Mouse (Mus musculus): ENCODE results near the gene E130208F15Rik. TPM values are rescaled to one million over a fixed set of nuclear protein-coding genes. Genes with fewer than 3 reads are reported as not detected.

The E130208F15Rik gene
- total RNA-seq, 2 experiments from 2014 or later: 0.35 to 0.56 TPM

DNA sequence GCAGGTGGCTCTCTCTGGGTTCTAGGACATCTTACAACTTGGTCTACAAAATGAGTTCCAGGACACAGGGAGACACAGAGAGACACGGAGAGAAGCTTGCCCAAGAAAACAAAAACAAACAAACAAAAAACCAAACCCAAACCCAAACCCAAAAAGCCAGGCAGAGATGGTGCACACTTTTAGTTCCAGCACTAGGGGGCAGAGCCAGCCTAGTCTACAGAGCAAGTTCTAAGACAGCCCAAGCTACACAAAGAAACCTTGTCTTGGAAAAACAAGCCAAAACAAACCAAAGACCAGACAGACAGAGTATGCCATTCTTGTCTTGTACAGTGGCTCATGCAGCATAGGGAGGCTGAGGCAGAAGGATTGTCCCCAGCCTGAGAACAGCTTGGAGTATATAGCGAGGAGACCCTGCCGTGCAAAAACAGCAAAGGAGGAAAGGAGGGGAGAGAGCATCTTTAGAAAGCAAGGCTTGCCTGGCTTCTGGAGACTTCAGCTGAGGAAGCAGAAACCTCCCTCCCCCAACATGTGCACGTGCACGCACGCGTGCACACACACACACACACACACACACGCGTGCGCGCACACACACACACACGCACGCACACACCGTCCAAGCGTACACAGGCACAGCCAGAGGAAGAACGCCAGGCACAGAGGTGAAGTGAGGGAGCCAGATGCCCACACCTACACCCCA is 15.3 kb upstream of the E130208F15Rik start:
- no peak for DNase-seq (ENCODE audit: low spot score in 2 of 2)

- peak; percentile 90 to 96 for DNase-seq (ENCODE audit: low spot score in 2 of 2)
These were observed 13.2 kb upstream of the E130208F15Rik start, which contains the start of gene Alkbh6 for GRCm38 (mm10) chr7:30308076-30309005. Gene Alkbh6 (plus strand): TSS chr7:30308717.

DNA sequence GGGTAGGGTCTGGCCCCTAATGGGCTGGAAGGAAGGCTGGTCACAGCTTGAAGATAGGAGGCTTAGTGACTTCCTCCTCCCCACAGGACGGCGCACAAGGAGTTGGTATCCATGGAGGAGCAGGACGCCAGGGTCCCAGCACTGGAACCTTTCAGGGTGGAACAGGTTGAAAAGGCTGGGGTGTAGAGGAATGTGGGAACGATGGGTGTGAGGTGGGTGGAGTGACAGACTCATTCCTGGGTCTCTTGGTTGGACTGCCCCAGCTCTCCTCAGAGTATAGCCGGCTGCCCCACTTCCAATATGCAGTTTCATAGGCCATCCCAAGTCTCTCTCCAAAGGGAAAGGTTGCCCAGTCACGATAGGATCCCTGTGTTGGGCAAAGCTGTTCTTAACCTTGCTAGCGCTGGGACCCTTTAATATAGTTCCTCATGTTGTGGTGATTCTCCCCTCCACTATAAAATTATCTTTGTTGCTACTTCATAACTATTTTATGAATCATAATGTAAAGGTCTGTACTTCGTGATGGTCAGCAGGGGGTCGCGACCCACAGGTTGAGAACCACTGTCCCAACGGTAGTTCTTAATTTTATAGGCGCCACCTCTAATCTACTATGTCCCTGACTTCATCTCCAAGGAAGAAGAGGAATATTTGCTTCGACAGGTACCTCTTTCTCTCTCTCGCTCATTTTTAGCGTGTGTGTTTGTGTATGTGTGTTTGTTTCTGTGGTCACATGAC is 12.0 kb upstream of the E130208F15Rik start:
- DNase-seq (ENCODE audit: low spot score in 2 of 2): no peak

DNA sequence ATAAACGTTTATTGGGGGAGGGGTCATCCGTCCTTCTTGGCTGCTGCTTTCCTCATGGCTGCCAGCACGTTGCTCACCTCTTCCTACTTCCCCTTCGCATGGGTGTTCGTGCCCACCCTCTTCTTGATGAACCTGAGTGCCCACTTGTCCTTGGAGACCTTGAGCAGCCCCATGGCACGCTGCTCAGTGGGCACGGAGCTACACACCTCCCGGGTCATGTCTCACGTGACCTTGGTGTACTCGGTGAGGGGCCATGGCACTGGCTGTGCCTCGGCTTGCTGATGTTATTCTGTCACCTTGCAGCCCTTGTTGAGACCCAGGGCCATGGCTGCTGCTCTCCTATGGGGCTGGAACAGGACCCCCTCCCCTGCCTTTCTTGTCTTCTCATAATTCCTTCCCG is 11.4 kb upstream of the E130208F15Rik start:
- DNase-seq (ENCODE audit: low spot score in 2 of 2): no peak

- DNase-seq (ENCODE audit: low spot score in 2 of 2): no peak
These were observed 7.7 kb upstream of the E130208F15Rik start for GRCm38 (mm10) chr7:30313666-30314320.

DNA sequence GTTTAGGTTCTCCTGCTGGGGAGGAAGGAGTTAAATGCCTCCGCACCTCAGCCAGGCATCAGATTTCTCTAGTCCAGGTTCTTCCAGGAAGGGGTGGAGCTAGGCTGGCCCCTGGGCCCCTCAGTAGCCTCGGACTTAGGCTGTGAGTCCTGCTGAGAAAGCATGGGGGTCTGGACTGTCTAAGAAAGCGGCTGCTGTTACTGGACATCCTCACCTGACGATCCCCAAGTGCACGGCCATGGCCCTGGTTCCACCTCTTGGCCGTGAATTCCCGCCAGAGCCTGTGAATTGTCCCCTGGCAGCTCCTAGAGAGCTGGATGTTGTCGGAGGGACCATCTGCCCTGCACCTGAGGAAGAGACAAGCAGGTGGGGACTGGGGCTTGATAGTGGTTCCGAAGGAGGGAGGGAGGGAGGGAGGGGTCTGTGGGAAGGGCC is 6.8 kb upstream of the E130208F15Rik start, which contains the start of gene Syne4:
Syne4 (plus strand) TSS at position 87 of the 435 bp plus-strand sequence.
- no peak for DNase-seq (ENCODE audit: low spot score in 2 of 2)

- DNase-seq (ENCODE audit: low spot score in 2 of 2): no peak
These were observed 5.7 kb upstream of the E130208F15Rik start for GRCm38 (mm10) chr7:30315559-30316529.

GRCm38 (mm10) chr7:30318142-30318541 is 3.4 kb upstream of the E130208F15Rik start:
- DNase-seq (ENCODE audit: low spot score in 2 of 2): no peak

DNA sequence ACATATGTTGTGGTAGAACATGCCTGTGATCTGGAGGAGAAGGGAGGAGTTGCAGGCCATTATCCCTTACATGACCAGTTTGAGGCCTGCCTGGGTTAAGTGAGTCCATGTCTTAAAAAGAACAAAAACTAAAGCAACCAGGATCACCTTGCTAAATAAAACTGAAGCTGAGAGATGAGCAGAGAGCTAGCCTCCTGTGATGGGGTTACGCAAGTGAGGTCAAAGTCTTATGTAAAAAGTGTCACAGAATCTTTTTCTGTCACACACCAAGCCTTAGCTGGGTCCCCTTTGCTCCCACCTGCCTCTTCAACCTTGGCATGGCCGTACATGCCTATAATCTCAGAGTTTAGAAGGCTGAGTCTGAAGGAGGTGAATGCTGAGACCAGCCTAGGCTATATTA is 594 bp upstream of the E130208F15Rik start:
- no peak for DNase-seq (ENCODE audit: low spot score in 2 of 2)

GRCm38 (mm10) chr7:30322285-30322667 is 736 bp downstream of the E130208F15Rik start:
- peak; percentile 97 to 98 for DNase-seq (ENCODE audit: low spot score in 2 of 2)

DNA sequence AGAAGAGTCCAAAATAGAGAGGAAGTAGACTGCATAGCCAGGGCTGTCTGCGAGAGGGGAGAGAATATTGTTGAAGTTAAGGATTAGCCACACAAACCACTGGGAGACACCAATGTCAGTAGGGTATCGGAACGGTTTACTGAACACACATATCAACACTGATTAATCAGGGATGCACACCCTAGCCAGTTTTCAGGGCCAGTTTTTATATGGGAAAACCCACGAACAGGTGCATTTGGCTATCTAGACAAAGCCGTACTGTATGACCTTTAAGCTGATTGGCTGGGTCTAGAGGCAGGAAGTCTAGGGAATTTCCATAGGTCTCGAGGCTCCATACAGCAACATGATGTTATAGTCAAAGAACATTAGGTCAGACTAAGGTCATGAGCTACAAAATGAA is 1.3 kb downstream of the E130208F15Rik start:
- DNase-seq (ENCODE audit: low spot score in 2 of 2): no peak

- DNase-seq (ENCODE audit: low spot score in 2 of 2): no peak
These were observed 2.3 kb downstream of the E130208F15Rik start, which contains the start of gene Sdhaf1 for GRCm38 (mm10) chr7:30323795-30324194. Gene Sdhaf1 (minus strand): TSS chr7:30323895.

DNA sequence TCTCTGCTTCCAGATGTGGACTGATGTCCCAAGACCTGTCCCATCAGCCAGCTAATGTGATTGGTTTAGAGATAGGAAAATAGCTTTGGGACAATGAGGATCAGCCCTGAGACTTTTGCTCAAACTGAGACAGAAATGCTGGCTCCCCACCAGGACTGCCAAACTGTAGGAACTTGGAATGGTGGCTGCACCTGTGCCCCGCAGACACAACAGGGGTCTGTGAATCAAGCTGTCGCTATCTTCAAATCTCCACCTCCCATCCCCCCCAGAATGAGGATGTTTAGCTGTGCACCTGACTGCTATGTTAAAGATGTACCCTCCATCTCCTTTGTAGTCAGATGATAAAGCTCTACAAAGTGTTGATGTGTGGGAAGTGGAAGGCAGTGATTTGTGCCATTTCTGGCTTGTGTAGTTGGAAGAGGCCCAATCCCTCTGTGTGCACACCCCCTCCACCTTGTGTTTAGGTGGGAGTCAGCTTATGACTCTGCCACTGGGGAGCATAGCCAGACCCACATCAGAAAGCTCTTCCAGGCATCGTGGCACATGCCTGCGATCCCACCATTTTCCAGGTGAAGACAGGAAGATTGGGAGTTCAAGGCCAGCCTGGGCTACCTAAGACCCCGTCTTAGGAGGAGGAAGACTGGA is 2.9 kb downstream of the E130208F15Rik start:
- DNase-seq (ENCODE audit: low spot score in 2 of 2): peak; percentile 67

GRCm38 (mm10) chr7:30325364-30325763 is 3.8 kb downstream of the E130208F15Rik start:
- no peak for DNase-seq (ENCODE audit: low spot score in 2 of 2)

GRCm38 (mm10) chr7:30326427-30326826 is 4.9 kb downstream of the E130208F15Rik start:
- no peak for DNase-seq (ENCODE audit: low spot score in 2 of 2)

DNA sequence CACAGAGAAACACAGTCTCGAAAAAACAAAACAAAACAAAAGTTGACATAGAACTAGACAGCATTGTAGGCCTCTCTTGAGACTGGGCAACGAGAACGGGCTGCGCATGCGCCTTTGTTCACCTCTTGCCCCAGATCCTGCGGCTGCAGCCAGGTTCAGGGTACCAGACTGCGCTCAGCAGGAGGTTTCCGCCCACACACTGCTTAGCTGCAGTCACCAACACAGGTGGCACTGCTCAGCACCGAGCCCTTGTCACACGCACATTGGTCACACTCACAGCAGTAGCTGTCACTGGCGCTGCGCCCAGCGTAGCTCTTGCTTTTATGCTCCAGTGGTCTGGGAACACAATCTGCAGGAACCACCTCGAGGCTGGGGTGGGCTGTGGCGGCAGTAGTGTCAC is 5.6 kb downstream of the E130208F15Rik start:
- DNase-seq (ENCODE audit: low spot score in 2 of 2): no peak

GRCm38 (mm10) chr7:30328379-30328778 is 6.8 kb downstream of the E130208F15Rik start:
- no peak for DNase-seq (ENCODE audit: low spot score in 2 of 2)

- peak; percentile 89 to 90 for DNase-seq (ENCODE audit: low spot score in 2 of 2)
These were observed 10.3 kb downstream of the E130208F15Rik start for GRCm38 (mm10) chr7:30331887-30332286.
